24 mouse cellular contexts compared by ENCODE assay signal in genomic region chr8:124202895-124203294, GRCm38 (mm10). TPM values are rescaled to one million over a fixed set of nuclear protein-coding genes. Genes with fewer than 3 reads are reported as not detected.
DNase-seq lines count a peak whose midpoint lies in the region; ATAC-seq and TF ChIP-seq lines count a peak whose summit lies in the region.
"Had no signal": no experiment of that assay in that cellular context is flagged by ENCODE, and none has a peak within 500 bp of the region (broad histone marks: within the 10 kb centered on the region; RNA-seq: fewer than 3 reads in every experiment).

No protein-coding gene starts in this region.

- no peaks in the 10 kb centered on the region for H3K9me3 ChIP-seq in lung, postnatal 0 days (ENCODE audit: low read length)
- H3K9me3 ChIP-seq: embryonic facial prominence, embryonic 15.5 days; forebrain, embryonic 10.5 days; heart, embryonic 13.5 days had no signal

- peak; percentile 5 for DNase-seq in kidney, adult 2 months
- DNase-seq in kidney, adult 11 months: no peak
- DNase-seq in lung, postnatal 0 days (ENCODE audit: low spot score): no peak
- DNase-seq in lung, postnatal 4 days: no peak
- peak; percentile 64 for DNase-seq in urinary bladder, postnatal 14 days (ENCODE audit: low spot score)
- DNase-seq in urinary bladder, postnatal 25 days (ENCODE audit: low spot score): no peak
- no peak for DNase-seq in cerebellum, adult 18-20 months
- DNase-seq: adrenal gland, adult 8-10 months; adrenal gland, postnatal 36 days; B cell, adult 2 months; cerebellum, adult 8-10 months; cerebellum, postnatal 14 days; embryo, embryonic 11 days; gastrocnemius, adult 2 months; gastrocnemius, postnatal 25 days; heart, adult 11 months; heart, postnatal 36 days had no signal

- no peak overlapping the region for H3K9ac ChIP-seq in lung, postnatal 0 days (replicated peaks; ENCODE audit: low read depth)
- H3K9ac ChIP-seq: embryonic facial prominence, embryonic 15.5 days; heart, embryonic 13.5 days had no signal

- no peaks in the 10 kb centered on the region for H3K36me3 ChIP-seq in kidney, adult 2 months (ENCODE audit: control insufficient read depth, insufficient read depth, low read length)
- H3K36me3 ChIP-seq in lung, postnatal 0 days (ENCODE audit: insufficient read depth, low read length): no peaks in the 10 kb centered on the region
- H3K36me3 ChIP-seq: embryonic facial prominence, embryonic 15.5 days; forebrain, embryonic 10.5 days; G1E; heart, embryonic 13.5 days had no signal

- H3K4me1 ChIP-seq in kidney, adult 2 months (ENCODE audit: control insufficient read depth, insufficient read depth, low read length): no peaks in the 10 kb centered on the region
- peaks cover 9% of the 10 kb centered on the region; the same call in 1 of the 2 replicates for H3K4me1 ChIP-seq in lung, postnatal 0 days (ENCODE audit: insufficient read depth, low read depth, low read length)
- H3K4me1 ChIP-seq: heart, embryonic 13.5 days had no signal

- no peaks in the 10 kb centered on the region for H3K27me3 ChIP-seq in kidney, adult 2 months (replicated peaks; ENCODE audit: control insufficient read depth, insufficient read depth, low read length)
- H3K27me3 ChIP-seq in lung, postnatal 0 days (replicated peaks; ENCODE audit: insufficient read depth, low read length): no peaks in the 10 kb centered on the region
- H3K27me3 ChIP-seq: embryonic facial prominence, embryonic 15.5 days had no signal

- TF ChIP-seq POLR2A in kidney, adult 2 months (IDR thresholded peaks at IDR 0.05; ENCODE audit: low read depth, low read length): no peak

- H3K4me3 ChIP-seq in kidney, adult 2 months (ENCODE audit: insufficient read depth, low read depth, low read length): no peak overlapping the region
- H3K4me3 ChIP-seq in lung, postnatal 0 days (ENCODE audit: low read depth, low read length): no peak overlapping the region
- H3K4me3 ChIP-seq: embryonic facial prominence, embryonic 15.5 days; erythroblast, embryonic 14.5 days; forebrain, embryonic 10.5 days; gastrocnemius, adult 2 months; heart, embryonic 13.5 days had no signal

- 72% methylated on average over 5 of the region's 5 CpGs for WGBS in kidney, adult 2 months
- 50% methylated on average over 5 of the region's 5 CpGs for WGBS in lung, postnatal 0 days

- TF ChIP-seq CTCF in kidney, adult 2 months (conservative IDR thresholded peaks at IDR 0.05; ENCODE audit: insufficient read depth, insufficient read length, low read depth, low read length): no peak
- no peak for TF ChIP-seq CTCF in lung, postnatal 0 days (IDR thresholded peaks at IDR 0.05)

- H3K4me2 ChIP-seq in lung, postnatal 0 days (replicated peaks; ENCODE audit: low read depth, low read length): no peak overlapping the region
- H3K4me2 ChIP-seq: embryonic facial prominence, embryonic 15.5 days; heart, embryonic 13.5 days had no signal

- TF ChIP-seq EP300 in lung, postnatal 0 days (IDR thresholded peaks at IDR 0.05): no peak

- no peak overlapping the region for H3K27ac ChIP-seq in kidney, adult 2 months (ENCODE audit: insufficient read depth, low read depth, low read length)
- H3K27ac ChIP-seq in lung, postnatal 0 days (ENCODE audit: low read length): peak overlapping the region; percentile 20; the same call in 1 of the 2 replicates
- H3K27ac ChIP-seq: embryonic facial prominence, embryonic 15.5 days; gastrocnemius, adult 2 months; heart, embryonic 13.5 days had no signal

- no peak for ATAC-seq in lung, postnatal 0 days
- ATAC-seq: CD4-positive, CD25-positive, alpha-beta regulatory T cell, adult 4 months; forebrain, embryonic 14.5 days had no signal

RNA-seq across cellular contexts. Expression of gene Galnt2, which starts 28.3 kb away (rescaled TPM):
- 17.0 and 22.5 TPM in 2 replicates for polyA plus RNA-seq in kidney, adult 2 months (2012; rRNA removed)
- 54.3 and 66.2 TPM in 2 replicates for polyA plus RNA-seq in lung, postnatal 0 days (2015; fragmentation: Nextera tagmentation; extraction: Ambion mirVana)
- polyA plus RNA-seq: G1E had no signal

Comparison
In these comparisons a context has a peak if more than half of its experiments do, and no peak if none do; other contexts are left out.
1. DNase-seq: peak in kidney, adult 2 months (single experiment) and urinary bladder, postnatal 14 days (single experiment); none in kidney, adult 11 months (single experiment), lung, postnatal 0 days (single experiment), lung, postnatal 4 days (0 of 2), urinary bladder, postnatal 25 days (single experiment) and cerebellum, adult 18-20 months (0 of 2).